Mouse (Mus musculus): Measurements from ENCODE around the gene Ogg1.

- no peak for TF ChIP-seq GATA1 (IDR thresholded peaks at IDR 0.05; ENCODE audit: low read length)
- TF ChIP-seq TAL1 (IDR thresholded peaks at IDR 0.05; ENCODE audit: low read length), result no peak
These were observed at the start of gene Ogg1 for GRCm38 (mm10) chr6:113326533-113327315.
